7 mouse cellular contexts compared by ENCODE assay signal in the genomic region with DNA sequence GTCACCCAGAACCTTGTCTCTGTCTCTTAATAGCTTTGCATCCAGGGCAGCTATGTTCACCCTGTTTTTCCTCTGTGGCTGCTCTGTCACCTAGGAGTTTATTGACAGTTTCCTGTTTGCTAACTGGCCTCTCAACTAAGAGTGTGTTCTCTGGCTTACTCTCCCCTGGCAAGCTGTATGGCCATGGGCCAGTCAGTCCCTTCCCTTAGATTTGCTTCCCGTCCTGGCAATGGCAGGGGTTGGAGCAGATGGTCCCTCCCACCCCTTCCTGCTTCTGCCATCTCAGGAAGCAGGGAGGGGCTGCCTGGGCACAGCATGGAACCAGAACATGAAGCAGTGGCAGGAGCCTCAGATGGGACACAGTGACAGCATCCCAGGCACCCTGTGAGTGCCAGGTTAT. TPM values are rescaled to one million over a fixed set of nuclear protein-coding genes. Genes with fewer than 3 reads are reported as not detected.
DNase-seq lines count a peak whose midpoint lies in the region; ATAC-seq and TF ChIP-seq lines count a peak whose summit lies in the region.

No protein-coding gene starts in this region.

- no peak for TF ChIP-seq CTCF in kidney, postnatal 0 days (IDR thresholded peaks at IDR 0.05; ENCODE audit: low read depth)
- TF ChIP-seq CTCF in lung, adult 2 months (IDR thresholded peaks at IDR 0.05; ENCODE audit: insufficient read depth, low read length) = no peak
- no peak for TF ChIP-seq CTCF in thymus, adult 2 months (IDR thresholded peaks at IDR 0.05; ENCODE audit: borderline replicate concordance, control insufficient read depth, extremely low read depth, insufficient read depth, low read length, poor library complexity)

- WGBS in kidney, postnatal 0 days = 10% methylated on average over 1 of the region's 1 CpGs
- 0% methylated on average over 1 of the region's 1 CpGs for WGBS in lung, adult 2 months
- WGBS in thymus, adult 2 months = 24% methylated on average over 1 of the region's 1 CpGs

- H3K4me2 ChIP-seq in kidney, postnatal 0 days (ENCODE audit: low read length) = no peak overlapping the region

- no peaks in the 10 kb centered on the region for H3K9me3 ChIP-seq in kidney, postnatal 0 days (replicated peaks; ENCODE audit: low read length)

- no peak overlapping the region for H3K27ac ChIP-seq in kidney, postnatal 0 days
- no peak overlapping the region for H3K27ac ChIP-seq in thymus, adult 2 months (ENCODE audit: control insufficient read depth, insufficient read depth, low read length)

- no peaks in the 10 kb centered on the region for H3K27me3 ChIP-seq in kidney, postnatal 0 days (ENCODE audit: insufficient read depth, low read length)
- no peaks in the 10 kb centered on the region for H3K27me3 ChIP-seq in thymus, adult 2 months (ENCODE audit: control insufficient read depth, insufficient read depth, low read length)

- no peak overlapping the region for H3K4me3 ChIP-seq in kidney, postnatal 0 days (replicated peaks; ENCODE audit: low read depth, low read length)
- H3K4me3 ChIP-seq in lung, adult 2 months (replicated peaks; ENCODE audit: extremely low read depth, low read depth, low read length) = no peak overlapping the region
- no peak overlapping the region for H3K4me3 ChIP-seq in thymus, adult 2 months (ENCODE audit: control insufficient read depth, insufficient read depth, low read length)

- H3K9ac ChIP-seq in kidney, postnatal 0 days (ENCODE audit: low read depth, low read length) = no peak overlapping the region

- H3K4me1 ChIP-seq in kidney, postnatal 0 days (replicated peaks; ENCODE audit: insufficient read depth, low read length) = peaks cover 6% of the 10 kb centered on the region; the same call in 1 of the 2 replicates
- peaks cover 23% of the 10 kb centered on the region for H3K4me1 ChIP-seq in lung, adult 2 months (ENCODE audit: control insufficient read depth, insufficient read depth, low read length)
- H3K4me1 ChIP-seq in thymus, adult 2 months (replicated peaks; ENCODE audit: control insufficient read depth, insufficient read depth, low read length) = no peaks in the 10 kb centered on the region

- TF ChIP-seq POLR2A in lung, adult 2 months (IDR thresholded peaks at IDR 0.05; ENCODE audit: borderline replicate concordance, extremely low read depth, low read depth, low read length) = peak; percentile 22; the same call in 1 of the 2 replicates
- no peak for TF ChIP-seq POLR2A in thymus, adult 2 months (IDR thresholded peaks at IDR 0.05; ENCODE audit: control insufficient read depth, extremely low read depth, insufficient read depth, low read length, poor library complexity)

- peak; percentile 14 to 29 for DNase-seq in spleen, postnatal 36 days (ENCODE audit: low spot score in 2 of 2)
- DNase-seq in spleen, postnatal 4 days (ENCODE audit: low spot score in 2 of 2) = no peak
- peak; percentile 55 to 83 for DNase-seq in heart, adult 18-20 months
- peak; percentile 59 for DNase-seq in kidney, postnatal 0 days (ENCODE audit: low spot score)
- peak; percentile 75 for DNase-seq in lung, adult 2 months
- no peak for DNase-seq in thymus, adult 2 months
- DNase-seq in urinary bladder, postnatal 10 days (ENCODE audit: low spot score) = no peak

- ATAC-seq in kidney, postnatal 0 days (replicated peaks; ENCODE audit: low FRiP score, low read depth) = no peak

- no peaks in the 10 kb centered on the region for H3K36me3 ChIP-seq in kidney, postnatal 0 days (ENCODE audit: insufficient read depth, low read length)
- no peaks in the 10 kb centered on the region for H3K36me3 ChIP-seq in thymus, adult 2 months (ENCODE audit: control insufficient read depth, insufficient read depth, low read length)

RNA-seq across cellular contexts. Expression of a gene that starts 7.8 kb away (rescaled TPM):
- total RNA-seq in heart, adult 18-20 months (2021) = 1 to 10 TPM; 1.1 to 1.3 TPM
- polyA plus RNA-seq in kidney, postnatal 0 days (2015; fragmentation: Nextera tagmentation; extraction: Ambion mirVana) = 5.4 and 6.2 TPM in 2 replicates
- 18.6 and 19.7 TPM in 2 replicates for polyA plus RNA-seq in lung, adult 2 months (2012; rRNA removed)
- 7.3 and 10.0 TPM in 2 replicates for polyA plus RNA-seq in thymus, adult 2 months (2012; rRNA removed)

Comparison
In these comparisons a context has a peak if more than half of its experiments do, and no peak if none do; other contexts are left out.
1. DNase-seq: peak in spleen, postnatal 36 days (2 of 2), heart, adult 18-20 months (2 of 2), kidney, postnatal 0 days (single experiment) and lung, adult 2 months (single experiment); none in spleen, postnatal 4 days (0 of 2), thymus, adult 2 months (single experiment) and urinary bladder, postnatal 10 days (single experiment).